Mouse (Mus musculus): ENCODE measurements around the gene Eogt.
A peak's percentile ranks its signal among the peaks of the same experiment; 100 is the strongest.

The Eogt gene

DNA sequence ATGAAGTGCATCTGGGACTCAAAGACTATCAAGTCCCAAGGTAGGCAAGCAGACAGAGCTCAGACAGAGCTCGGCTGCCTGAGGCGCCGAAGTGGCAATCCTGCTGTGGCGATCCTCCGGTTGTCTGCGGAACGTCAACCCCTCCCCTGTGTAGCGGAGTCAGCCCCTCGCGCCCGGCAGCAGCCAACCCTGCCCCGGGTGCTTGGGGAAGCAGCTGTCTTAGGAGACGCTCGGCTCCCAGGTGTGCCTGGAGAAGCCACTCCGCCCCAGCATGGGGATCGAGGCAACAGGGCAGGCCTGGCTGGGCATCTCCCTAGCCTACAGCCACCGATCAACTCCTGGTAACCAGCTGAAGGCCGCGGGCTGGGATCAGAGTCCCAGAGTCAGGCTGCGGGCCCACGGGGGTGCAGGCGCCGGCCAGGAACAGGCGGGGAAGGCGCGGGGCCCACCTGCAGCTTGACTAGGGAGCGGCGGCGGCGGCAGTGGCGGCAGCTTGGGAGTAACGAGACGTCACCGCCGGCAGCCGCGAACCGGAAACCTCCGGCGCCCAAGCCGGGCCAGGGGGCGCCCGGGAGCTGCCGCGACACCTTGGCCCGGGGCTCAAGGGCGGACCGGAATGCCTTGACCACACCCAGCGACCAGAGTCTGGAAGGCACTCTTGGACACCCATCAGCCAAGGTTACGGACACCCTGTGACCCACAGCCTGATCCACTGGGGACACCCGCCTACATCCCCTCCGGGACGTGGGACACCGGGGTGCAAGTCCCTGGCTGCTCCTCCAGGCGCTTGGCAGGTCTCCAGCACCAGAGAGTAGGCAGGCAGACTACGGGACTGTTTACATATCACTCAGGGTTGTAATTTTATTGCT lies at the start of gene Eogt:
Gene Eogt (minus strand): TSS at position 800 of the 869 bp plus-strand sequence.
- peak; percentile 12 to 35 for DNase-seq (ENCODE audit: low read depth in 1 of 2, low spot score in 2 of 2)

- DNase-seq (ENCODE audit: low read depth in 1 of 2, low spot score in 2 of 2): peak in 1 of 2 experiments; percentile 7
Measured at GRCm38 (mm10) chr6:97179367-97179828, 30.4 kb upstream of the Eogt start.

DNA sequence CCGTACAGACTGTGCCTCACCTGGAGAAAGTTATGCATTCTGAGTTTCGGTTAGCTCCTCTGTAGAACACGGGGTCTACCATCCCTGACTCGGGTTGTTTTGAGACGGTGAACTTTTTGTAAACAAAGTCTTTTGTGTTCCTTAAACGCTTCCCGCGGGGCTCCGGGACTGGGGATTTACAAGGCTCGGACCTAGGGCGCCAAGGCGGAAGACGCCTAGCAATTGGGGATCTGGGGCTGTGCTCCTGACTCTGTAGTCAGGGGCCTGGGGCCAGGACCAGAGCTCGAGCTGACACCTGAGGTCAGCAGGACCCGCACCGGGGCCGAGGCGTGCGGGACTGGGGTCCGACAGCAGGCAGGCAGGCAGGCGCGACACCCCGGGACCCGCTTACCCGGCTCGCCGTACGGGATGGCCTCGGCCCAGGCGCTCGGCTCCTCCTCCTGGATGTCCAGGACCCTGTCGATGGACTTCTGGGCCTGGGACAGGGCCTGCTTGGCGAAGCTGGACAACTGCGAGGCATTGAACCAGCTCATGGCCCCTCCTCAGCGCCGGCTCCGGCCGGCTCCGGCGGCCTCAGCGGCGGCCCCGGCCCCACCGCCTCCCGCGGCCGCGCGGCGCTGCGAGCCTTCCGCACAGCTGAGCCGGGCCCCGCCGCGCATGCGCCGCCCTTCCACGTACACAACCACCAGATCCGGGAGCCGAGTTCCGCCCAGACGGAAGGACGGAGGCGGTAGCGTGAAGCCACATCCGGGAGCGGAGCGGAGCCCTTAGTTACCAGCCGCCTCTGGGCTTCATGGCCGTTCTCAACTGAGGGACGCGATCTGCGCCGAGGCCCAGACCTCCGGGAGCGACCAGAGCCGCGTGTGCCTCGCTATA lies 29.7 kb upstream of the Eogt start, which contains the start of gene Tmf1:
Gene Tmf1 (minus strand): TSS at position 632 of the 876 bp plus-strand sequence.
- peak; percentile 83 to 91 for DNase-seq (ENCODE audit: low read depth in 1 of 2, low spot score in 2 of 2)

GRCm38 (mm10) chr6:97175716-97176115 lies 26.7 kb upstream of the Eogt start:
- no peak for DNase-seq (ENCODE audit: low read depth in 1 of 2, low spot score in 2 of 2)

DNA sequence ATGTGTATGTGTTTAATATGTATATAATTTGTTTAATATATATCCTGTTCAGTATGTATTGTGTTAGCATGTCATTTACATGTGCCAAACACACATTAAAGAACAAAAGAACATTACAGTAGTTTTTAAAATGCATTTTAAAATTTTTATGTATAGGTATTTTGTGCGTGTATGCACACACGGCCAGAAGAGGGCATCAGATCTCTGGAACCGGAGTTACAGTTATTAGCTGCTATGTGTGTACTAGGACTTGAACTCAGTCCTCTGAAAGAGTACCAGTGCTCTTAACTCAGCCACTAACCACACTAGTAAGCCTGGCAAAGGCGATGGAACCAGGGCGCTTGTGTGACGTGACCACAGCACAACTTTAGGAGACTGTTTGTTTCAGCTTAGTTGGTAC lies 1.2 kb upstream of the Eogt start:
- no peak for DNase-seq (ENCODE audit: low read depth in 1 of 2, low spot score in 2 of 2)

DNA sequence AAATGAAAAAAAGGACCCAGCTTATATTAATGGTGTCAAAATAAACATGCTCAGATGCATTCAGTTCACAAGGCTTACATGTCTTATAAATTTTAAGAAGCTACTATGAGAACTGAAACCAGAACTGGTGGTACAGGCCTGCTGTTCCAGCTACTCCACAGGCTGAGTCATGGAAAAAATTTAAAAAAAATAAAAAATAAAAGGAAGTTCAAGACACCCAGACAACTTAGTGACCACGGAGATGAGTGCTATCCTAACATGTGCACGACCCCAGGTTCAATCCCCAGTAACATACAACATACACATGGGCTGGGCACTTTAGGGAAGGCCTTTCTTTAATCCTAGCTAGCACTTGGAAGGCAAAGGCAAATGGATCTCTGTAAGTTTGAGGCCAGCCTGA lies 739 bp upstream of the Eogt start:
- no peak for DNase-seq (ENCODE audit: low read depth in 1 of 2, low spot score in 2 of 2)

- no peak for DNase-seq (ENCODE audit: low read depth in 1 of 2, low spot score in 2 of 2)
Measured at GRCm38 (mm10) chr6:97147755-97148382, 1.1 kb downstream of the Eogt start.

DNA sequence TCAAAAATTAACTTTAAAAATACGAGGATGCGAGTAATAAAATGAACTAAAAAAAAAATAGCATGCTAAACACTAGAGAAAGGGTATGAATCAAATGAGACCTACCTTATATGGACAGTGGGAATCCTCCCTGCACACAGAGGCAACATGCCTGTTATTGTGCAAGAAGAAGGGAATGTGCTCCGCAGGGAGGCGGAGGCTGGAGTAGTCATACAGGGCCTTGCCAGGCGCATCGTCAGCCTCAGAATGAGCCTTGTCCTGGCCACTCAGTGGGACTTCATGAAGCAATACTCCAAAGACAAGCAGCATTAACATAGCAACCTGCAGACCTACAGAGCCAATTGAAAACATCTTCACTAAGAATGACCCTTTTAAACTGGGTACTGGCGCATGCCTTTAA lies 3.8 kb downstream of the Eogt start:
- DNase-seq (ENCODE audit: low read depth in 1 of 2, low spot score in 2 of 2): no peak

DNA sequence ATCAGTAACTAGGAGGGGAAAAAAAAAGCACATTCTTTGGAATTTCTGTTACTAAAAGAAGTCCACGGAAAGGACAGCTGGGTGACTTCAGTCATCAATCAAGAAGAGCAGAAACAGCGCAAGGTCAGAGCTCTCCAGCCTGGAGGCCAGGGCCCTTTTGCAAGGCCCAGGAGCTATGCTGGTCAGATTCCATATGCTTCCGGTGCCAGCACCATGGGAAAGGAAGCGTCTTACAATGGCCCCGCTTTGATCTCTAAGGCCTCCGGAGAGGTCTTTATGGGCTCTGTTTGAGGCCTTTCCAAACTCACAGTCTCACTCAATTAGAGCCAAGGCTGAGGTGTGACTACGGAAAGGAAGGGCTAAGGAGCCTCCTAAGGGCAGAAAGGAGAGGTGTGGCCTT lies 4.6 kb downstream of the Eogt start:
- DNase-seq (ENCODE audit: low read depth in 1 of 2, low spot score in 2 of 2): no peak

- no peak for DNase-seq (ENCODE audit: low read depth in 1 of 2, low spot score in 2 of 2)
Measured at GRCm38 (mm10) chr6:97142611-97143010, 6.4 kb downstream of the Eogt start.

DNA sequence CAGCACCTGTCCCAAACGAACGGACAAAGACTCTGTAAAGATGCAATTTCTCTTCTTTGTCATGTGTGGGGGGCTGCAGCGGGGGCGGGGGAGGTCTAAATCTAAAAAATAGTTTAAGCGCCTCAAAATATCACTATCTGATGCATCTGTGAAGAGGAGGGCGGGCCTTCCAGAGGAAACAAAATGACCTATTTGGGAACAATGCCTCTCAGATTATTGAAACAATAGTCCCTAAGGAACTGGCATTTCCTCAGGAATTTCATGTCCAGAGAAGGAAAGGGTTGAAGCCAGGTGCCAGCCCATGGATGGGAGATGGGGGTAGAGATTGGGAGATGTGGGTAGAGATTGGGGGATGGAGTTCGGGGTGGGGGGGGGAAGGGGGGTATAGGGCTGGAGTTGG lies 7.2 kb downstream of the Eogt start:
- DNase-seq (ENCODE audit: low read depth in 1 of 2, low spot score in 2 of 2): no peak

DNA sequence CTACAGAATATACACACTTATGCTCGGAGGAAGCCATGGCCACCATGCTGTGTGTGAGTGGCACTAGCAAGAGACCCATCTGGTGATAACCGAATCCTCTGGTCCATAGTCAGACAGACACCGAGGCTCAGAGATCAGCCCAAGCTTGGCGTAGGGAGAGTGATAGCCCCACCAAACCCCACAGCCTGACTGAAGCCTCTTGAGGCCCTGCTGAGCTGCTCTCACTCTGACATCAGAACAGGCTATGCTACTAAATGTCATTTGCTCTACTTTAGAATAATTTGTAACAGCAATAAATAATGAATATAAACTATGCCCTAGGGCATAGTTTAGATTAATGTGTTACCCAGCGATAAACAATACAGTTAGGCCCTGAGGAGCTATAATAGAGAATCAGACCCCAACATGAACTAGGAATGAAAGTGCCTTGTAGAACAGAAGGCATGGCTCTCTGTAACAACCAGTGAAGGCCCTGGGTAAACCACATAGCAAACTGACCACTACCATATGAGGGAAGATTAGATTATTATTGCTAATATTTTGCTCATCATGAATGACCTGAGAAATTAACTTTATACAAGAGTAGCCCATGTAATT lies 16.2 kb downstream of the Eogt start:
- DNase-seq (ENCODE audit: low read depth in 1 of 2, low spot score in 2 of 2): no peak

GRCm38 (mm10) chr6:97131808-97132207 lies 17.2 kb downstream of the Eogt start:
- DNase-seq (ENCODE audit: low read depth in 1 of 2, low spot score in 2 of 2): no peak

DNA sequence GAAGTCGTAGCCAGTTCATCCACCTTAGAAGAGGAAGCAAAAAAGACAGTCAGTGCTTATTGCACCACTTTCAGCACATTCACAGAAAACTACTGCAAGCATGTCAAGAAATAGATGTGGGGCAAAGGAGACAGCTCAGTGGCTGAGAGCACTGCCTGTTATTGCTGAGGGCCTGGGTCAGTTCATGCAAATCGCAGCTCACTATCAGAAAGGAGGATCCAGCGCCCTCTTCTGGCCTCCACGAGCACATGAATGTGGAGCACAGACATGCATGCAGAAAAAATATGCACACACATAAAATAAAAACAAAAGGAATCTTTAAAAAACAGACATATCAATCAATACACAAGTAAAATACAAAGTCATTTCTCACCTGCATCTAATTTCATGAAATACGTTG lies 18.0 kb downstream of the Eogt start:
- DNase-seq (ENCODE audit: low read depth in 1 of 2, low spot score in 2 of 2): no peak

GRCm38 (mm10) chr6:97124336-97125010 lies 24.5 kb downstream of the Eogt start:
- no peak for DNase-seq (ENCODE audit: low read depth in 1 of 2, low spot score in 2 of 2)

DNA sequence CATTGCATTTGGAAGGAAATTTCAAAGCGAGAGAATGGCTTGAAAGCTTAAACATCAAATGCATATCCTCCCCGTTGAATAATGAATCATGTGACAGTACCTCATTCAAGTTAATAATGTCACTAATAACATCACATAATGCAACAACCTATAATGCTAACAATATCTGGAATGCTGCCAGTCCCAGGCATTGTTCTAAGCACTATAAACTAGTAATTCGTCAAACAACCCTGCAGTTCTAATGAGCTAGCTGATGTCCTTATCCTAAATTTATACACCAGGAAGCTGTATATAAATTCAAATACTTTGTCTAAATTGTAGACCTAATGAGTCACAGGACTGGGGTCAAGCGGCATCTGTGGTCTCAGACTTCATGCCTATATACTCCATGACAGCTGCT lies 28.1 kb downstream of the Eogt start:
- DNase-seq (ENCODE audit: low read depth in 1 of 2, low spot score in 2 of 2): no peak

DNA sequence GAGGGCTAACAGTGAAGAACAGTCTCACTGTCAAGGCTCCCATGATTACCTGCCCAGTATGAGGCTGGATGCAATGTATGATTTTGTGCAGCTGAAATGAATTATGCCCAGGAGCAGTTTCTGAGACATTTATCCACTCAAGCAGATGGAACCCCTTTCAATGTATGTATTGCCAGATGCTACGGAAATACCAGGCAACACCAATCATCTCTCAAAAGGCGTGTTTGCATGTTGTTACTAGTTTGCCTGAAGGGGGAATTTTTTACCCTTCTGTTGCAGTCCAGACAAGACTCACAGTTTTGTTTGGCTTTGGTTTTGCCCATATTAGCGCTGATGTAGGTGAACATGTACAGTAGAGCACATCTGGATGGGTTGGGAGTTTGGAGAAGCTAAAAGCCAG lies 30.7 kb downstream of the Eogt start:
- DNase-seq (ENCODE audit: low read depth in 1 of 2, low spot score in 2 of 2): no peak

- DNase-seq (ENCODE audit: low read depth in 1 of 2, low spot score in 2 of 2): no peak
Measured at GRCm38 (mm10) chr6:97116896-97117295, 32.1 kb downstream of the Eogt start.

- DNase-seq (ENCODE audit: low read depth in 1 of 2, low spot score in 2 of 2): no peak
Measured at GRCm38 (mm10) chr6:97114821-97115220, 34.2 kb downstream of the Eogt start.

DNA sequence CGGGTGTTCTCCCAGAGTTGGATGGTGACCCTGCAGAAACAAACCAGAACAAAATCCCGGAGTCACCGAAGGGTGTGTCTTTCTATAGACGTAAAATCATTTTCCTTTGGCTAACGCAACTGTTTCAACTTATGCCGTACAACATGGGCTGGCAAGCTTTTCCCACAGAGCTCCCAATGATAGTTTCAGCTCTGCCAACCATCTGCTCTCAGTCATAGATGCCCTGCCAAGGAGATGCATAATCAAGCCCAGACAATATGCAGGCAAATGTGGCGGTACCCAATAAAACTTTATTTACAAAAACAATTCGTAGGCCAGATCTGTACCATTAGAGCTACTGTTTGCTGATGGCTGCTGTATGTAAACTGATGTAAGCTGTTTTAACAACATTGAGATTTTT lies 36.8 kb downstream of the Eogt start:
- DNase-seq (ENCODE audit: low read depth in 1 of 2, low spot score in 2 of 2): no peak

Measured in monocyte, adult 2 months (primary cell).